Mouse (Mus musculus) mouse embryonic stem cell (cell line): ENCODE measurements around the gene Dhx15.

ENCODE experiments used
- in situ Hi-C, 2 experiments: fragments of 300-500 bp; cut with MboI; formaldehyde crosslinking; loops; 1 replicate in 1 of 2; 3 replicates in 1 of 2; pipeline ENCODE4 v1.14.3; 2019 to 2020; ENCODE audit warnings: low sequenced_read_pairs in 2 of 2, low pct_unique_long_range_greater_than_20kb in 1 of 2, mixed read lengths in 1 of 2; ENCODE audit not compliant: unreplicated experiment in 1 of 2

Gene Dhx15

GRCm38 (mm10) chr5:52115821-52116317, 74.4 kb downstream of the Dhx15 start:
- in situ Hi-C loops: no loop called here

GRCm38 (mm10) chr5:52114751-52115451, 75.4 kb downstream of the Dhx15 start:
- in situ Hi-C loops: no loop called here

GRCm38 (mm10) chr5:52113851-52114731, 76.2 kb downstream of the Dhx15 start:
- in situ Hi-C loops: no loop called here

- in situ Hi-C loops: no loop called here
Observed at GRCm38 (mm10) chr5:52112953-52113841, 77.1 kb downstream of the Dhx15 start.

GRCm38 (mm10) chr5:52112191-52112760, 78.0 kb downstream of the Dhx15 start:
- in situ Hi-C loops: no loop called here

- in situ Hi-C loops: no loop called here
Observed at GRCm38 (mm10) chr5:52110808-52111663, 79.3 kb downstream of the Dhx15 start.
